ENCODE assay signal across 26 mouse cellular contexts in the genomic region with DNA sequence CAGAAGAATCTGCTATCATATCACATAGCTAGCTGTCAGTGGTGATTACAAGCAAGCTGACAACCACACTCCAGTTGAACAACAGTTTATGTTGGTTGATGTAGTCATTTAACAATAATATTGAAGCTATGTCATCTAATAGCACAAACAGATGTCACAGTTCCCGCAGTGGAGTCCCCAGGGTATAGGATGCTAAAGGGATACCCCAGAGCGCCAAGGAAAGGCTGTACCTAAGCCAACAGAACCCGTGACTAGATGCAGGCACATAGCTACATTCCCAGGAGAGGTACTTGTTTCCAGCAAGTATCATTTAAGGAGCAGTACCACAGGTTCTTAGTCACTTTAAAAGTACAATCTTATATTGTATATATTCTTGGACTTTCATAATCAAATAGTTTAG.
DNase-seq lines count a peak whose midpoint lies in the region; ATAC-seq and TF ChIP-seq lines count a peak whose summit lies in the region.
"Had no signal": no experiment of that assay in that cellular context is flagged by ENCODE, and none has a peak within 500 bp of the region (broad histone marks: within the 10 kb centered on the region; RNA-seq: fewer than 3 reads in every experiment).

No protein-coding gene starts in this region.

- no peaks in the 10 kb centered on the region for H3K36me3 ChIP-seq in embryonic facial prominence, embryonic 14.5 days (ENCODE audit: control insufficient read depth, insufficient read depth, low read length)
- no peaks in the 10 kb centered on the region for H3K36me3 ChIP-seq in embryonic facial prominence, embryonic 10.5 days (replicated peaks)
- H3K36me3 ChIP-seq in hindbrain, postnatal 0 days (ENCODE audit: insufficient read depth, low read length): no peaks in the 10 kb centered on the region
- no peaks in the 10 kb centered on the region for H3K36me3 ChIP-seq in hindbrain, embryonic 10.5 days
- H3K36me3 ChIP-seq: embryonic facial prominence, embryonic 13.5 days; forebrain, embryonic 15.5 days; G1E; heart, embryonic 10.5 days; heart, embryonic 13.5 days; hindbrain, embryonic 12.5 days; hindbrain, embryonic 15.5 days; intestine, embryonic 15.5 days had no signal

- TF ChIP-seq CTCF in hindbrain, postnatal 0 days (IDR thresholded peaks at IDR 0.05; ENCODE audit: low read depth): no peak

- H3K4me2 ChIP-seq in embryonic facial prominence, embryonic 14.5 days (ENCODE audit: low read depth, low read length): no peak overlapping the region
- no peak overlapping the region for H3K4me2 ChIP-seq in hindbrain, postnatal 0 days (ENCODE audit: low read depth, low read length)
- H3K4me2 ChIP-seq: embryonic facial prominence, embryonic 13.5 days; forebrain, embryonic 15.5 days; heart, embryonic 13.5 days; hindbrain, embryonic 12.5 days; hindbrain, embryonic 15.5 days; intestine, embryonic 15.5 days had no signal

- ATAC-seq in embryonic facial prominence, embryonic 14.5 days (ENCODE audit: low read depth): peak; percentile 76
- no peak for ATAC-seq in hindbrain, postnatal 0 days
- ATAC-seq: forebrain, embryonic 15.5 days; intestine, embryonic 15.5 days had no signal

- 68% methylated on average over 3 of the region's 3 CpGs for WGBS in embryonic facial prominence, embryonic 14.5 days
- WGBS in embryonic facial prominence, embryonic 10.5 days: 81% methylated on average over 3 of the region's 3 CpGs
- WGBS in hindbrain, postnatal 0 days: 63% methylated on average over 3 of the region's 3 CpGs
- WGBS in hindbrain, embryonic 10.5 days: 72% methylated on average over 3 of the region's 3 CpGs

- DNase-seq in embryonic facial prominence, embryonic 14.5 days (ENCODE audit: low spot score): peak; percentile 63
- DNase-seq in embryonic facial prominence, embryonic 10.5 days (ENCODE audit: low spot score): no peak
- peak; percentile 3 for DNase-seq in hindbrain, postnatal 0 days (ENCODE audit: low spot score)
- DNase-seq in hindbrain, embryonic 10.5 days (ENCODE audit: low spot score): no peak
- DNase-seq in retina, embryonic 14.5 days (ENCODE audit: low spot score): peak; percentile 41
- DNase-seq in layer of hippocampus, adult 9-11 months: no peak
- no peak for DNase-seq in neural tube, embryonic 10.5 days (ENCODE audit: extremely low spot score, low spot score)
- DNase-seq: adrenal gland, adult 2 months; adrenal gland, postnatal 14 days; B cell, adult 2 months; cerebellum, adult 11-12 months; cerebellum, adult 8-10 months; gastrocnemius, postnatal 10 days; heart, adult 18-20 months; heart, postnatal 14 days; heart, postnatal 4 days; kidney, adult 11 months had no signal

- H3K27me3 ChIP-seq in embryonic facial prominence, embryonic 14.5 days (replicated peaks; ENCODE audit: control insufficient read depth, insufficient read depth, low read length): no peaks in the 10 kb centered on the region
- H3K27me3 ChIP-seq in embryonic facial prominence, embryonic 10.5 days (replicated peaks; ENCODE audit: low read depth, poor library complexity, severe bottlenecking): no peaks in the 10 kb centered on the region
- H3K27me3 ChIP-seq in hindbrain, postnatal 0 days (ENCODE audit: insufficient read depth, low read length): no peaks in the 10 kb centered on the region
- no peaks in the 10 kb centered on the region for H3K27me3 ChIP-seq in hindbrain, embryonic 10.5 days (ENCODE audit: insufficient read depth, poor library complexity, severe bottlenecking)
- H3K27me3 ChIP-seq: CH12.LX; embryonic facial prominence, embryonic 13.5 days; forebrain, embryonic 15.5 days; heart, embryonic 13.5 days; hindbrain, embryonic 12.5 days; hindbrain, embryonic 15.5 days; intestine, embryonic 15.5 days had no signal

- no peaks in the 10 kb centered on the region for H3K9me3 ChIP-seq in embryonic facial prominence, embryonic 14.5 days (ENCODE audit: control insufficient read depth, low read length)
- no peaks in the 10 kb centered on the region for H3K9me3 ChIP-seq in embryonic facial prominence, embryonic 10.5 days
- no peaks in the 10 kb centered on the region for H3K9me3 ChIP-seq in hindbrain, postnatal 0 days (ENCODE audit: low read length)
- no peaks in the 10 kb centered on the region for H3K9me3 ChIP-seq in hindbrain, embryonic 10.5 days
- H3K9me3 ChIP-seq: embryonic facial prominence, embryonic 13.5 days; forebrain, embryonic 15.5 days; G1E; heart, embryonic 10.5 days; heart, embryonic 13.5 days; hindbrain, embryonic 12.5 days; hindbrain, embryonic 15.5 days; intestine, embryonic 15.5 days had no signal

- H3K4me1 ChIP-seq in embryonic facial prominence, embryonic 14.5 days (ENCODE audit: control insufficient read depth, insufficient read depth, low read length): no peaks in the 10 kb centered on the region
- no peaks in the 10 kb centered on the region for H3K4me1 ChIP-seq in embryonic facial prominence, embryonic 10.5 days
- H3K4me1 ChIP-seq in hindbrain, postnatal 0 days (ENCODE audit: insufficient read depth, low read length): no peaks in the 10 kb centered on the region
- no peaks in the 10 kb centered on the region for H3K4me1 ChIP-seq in hindbrain, embryonic 10.5 days (replicated peaks)
- H3K4me1 ChIP-seq: embryonic facial prominence, embryonic 13.5 days; forebrain, embryonic 15.5 days; heart, embryonic 10.5 days; heart, embryonic 13.5 days; hindbrain, embryonic 12.5 days; intestine, embryonic 15.5 days had no signal

- no peak overlapping the region for H3K9ac ChIP-seq in embryonic facial prominence, embryonic 14.5 days (ENCODE audit: low read depth, low read length)
- H3K9ac ChIP-seq in hindbrain, postnatal 0 days (replicated peaks; ENCODE audit: low read length): no peak overlapping the region
- H3K9ac ChIP-seq: embryonic facial prominence, embryonic 13.5 days; forebrain, embryonic 15.5 days; heart, embryonic 13.5 days; hindbrain, embryonic 12.5 days; hindbrain, embryonic 15.5 days; intestine, embryonic 15.5 days had no signal

- no peak overlapping the region for H3K27ac ChIP-seq in embryonic facial prominence, embryonic 14.5 days (replicated peaks; ENCODE audit: low read depth, low read length)
- H3K27ac ChIP-seq in embryonic facial prominence, embryonic 10.5 days (replicated peaks): no peak overlapping the region
- H3K27ac ChIP-seq in hindbrain, postnatal 0 days: no peak overlapping the region
- no peak overlapping the region for H3K27ac ChIP-seq in hindbrain, embryonic 10.5 days
- H3K27ac ChIP-seq: embryonic facial prominence, embryonic 13.5 days; forebrain, embryonic 15.5 days; heart, embryonic 10.5 days; heart, embryonic 13.5 days; hindbrain, embryonic 12.5 days; hindbrain, embryonic 15.5 days; intestine, embryonic 15.5 days had no signal

- no peak overlapping the region for H3K4me3 ChIP-seq in embryonic facial prominence, embryonic 14.5 days (ENCODE audit: low read depth, low read length)
- no peak overlapping the region for H3K4me3 ChIP-seq in embryonic facial prominence, embryonic 10.5 days
- no peak overlapping the region for H3K4me3 ChIP-seq in hindbrain, postnatal 0 days (ENCODE audit: low read length)
- H3K4me3 ChIP-seq in hindbrain, embryonic 10.5 days: no peak overlapping the region
- H3K4me3 ChIP-seq: embryonic facial prominence, embryonic 13.5 days; forebrain, embryonic 15.5 days; heart, embryonic 10.5 days; heart, embryonic 13.5 days; hindbrain, embryonic 12.5 days; hindbrain, embryonic 15.5 days; intestine, embryonic 15.5 days had no signal

Comparison
In these comparisons a context has a peak if more than half of its experiments do, and no peak if none do; other contexts are left out.
1. DNase-seq: peak in embryonic facial prominence, embryonic 14.5 days (single experiment), hindbrain, postnatal 0 days (single experiment) and retina, embryonic 14.5 days (single experiment); none in embryonic facial prominence, embryonic 10.5 days (single experiment), hindbrain, embryonic 10.5 days (single experiment), layer of hippocampus, adult 9-11 months (single experiment) and neural tube, embryonic 10.5 days (single experiment).